Mouse (Mus musculus) heart, postnatal 4 days (tissue): ENCODE results near the gene Sidt1. TPM values are rescaled to one million over a fixed set of nuclear protein-coding genes. Genes with fewer than 3 reads are reported as not detected.

Source experiments
- DNase-seq: peaks from one replicate; pipeline ENCODE4 v3.0.0; 2021
- total RNA-seq, 2 experiments: library from RNA; stranded (reverse); gene quantifications; 2 replicates each; pipeline ENCODE4 v1.2.3; 2021

The Sidt1 gene
- total RNA-seq, 2 experiments from 2014 or later: 0.21 to 0.25 TPM

DNA sequence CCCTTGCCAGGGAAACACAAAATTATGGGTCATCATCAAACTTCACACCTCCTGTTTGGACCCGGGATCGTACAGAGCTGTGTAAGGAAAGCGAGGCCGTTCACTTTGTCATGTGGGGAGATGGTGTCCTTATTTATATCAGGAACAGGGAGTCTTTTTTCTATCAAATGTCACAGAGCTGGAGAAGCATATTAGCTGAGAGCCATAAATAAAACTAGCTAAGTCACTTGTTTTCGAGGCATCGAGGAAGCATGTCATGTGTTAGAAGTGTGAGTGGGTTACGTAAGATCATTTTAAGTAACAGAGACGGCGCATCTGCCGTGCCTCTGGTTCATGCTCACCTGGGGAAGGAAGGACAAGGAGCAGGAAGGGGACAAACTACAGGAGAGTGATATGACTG, 83.0 kb downstream of the Sidt1 start:
- no peak for DNase-seq

DNA sequence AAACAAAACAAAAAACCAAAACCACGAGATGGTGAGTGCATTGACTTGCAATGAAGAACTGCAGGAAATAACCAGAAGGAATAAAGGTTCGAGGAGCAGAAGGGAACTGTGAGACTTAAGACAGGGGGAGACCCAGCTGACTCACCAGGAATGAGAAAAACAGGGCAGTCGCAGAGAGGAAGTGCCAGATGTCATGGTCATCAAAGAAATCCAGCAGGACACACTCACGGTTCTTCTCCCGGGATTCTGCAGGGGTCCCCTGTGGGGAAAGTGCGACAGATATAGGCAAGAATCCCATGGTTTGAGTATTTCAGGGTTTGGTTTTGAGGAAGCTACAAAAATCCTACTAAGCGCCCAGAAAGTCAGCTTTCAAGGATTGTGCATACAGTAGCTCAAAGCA, 89.7 kb downstream of the Sidt1 start:
- no peak for DNase-seq

DNA sequence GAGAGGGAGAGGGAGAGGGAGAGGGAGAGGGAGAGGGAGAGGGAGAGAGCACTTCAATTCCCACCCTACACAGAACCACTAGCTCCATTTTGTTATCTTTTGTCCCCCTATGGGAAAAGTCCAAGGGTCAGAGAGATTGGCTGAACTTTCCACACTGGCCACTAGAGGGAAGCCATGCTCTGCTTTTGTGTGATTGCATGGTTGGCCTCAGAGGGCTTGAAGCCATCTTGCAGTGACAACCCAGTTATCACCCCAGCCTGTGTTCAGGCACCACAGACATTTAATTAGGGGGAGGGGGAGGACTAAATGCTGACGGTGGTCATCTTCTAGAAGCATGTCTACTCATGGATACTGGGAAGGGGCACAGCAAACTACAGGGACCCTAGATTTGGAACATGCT, 90.4 kb downstream of the Sidt1 start:
- peak; percentile 85 for DNase-seq

GRCm38 (mm10) chr16:44240406-44240805, 92.6 kb downstream of the Sidt1 start:
- DNase-seq: no peak

GRCm38 (mm10) chr16:44238835-44239263, 94.1 kb downstream of the Sidt1 start:
- peak; percentile 28 for DNase-seq

GRCm38 (mm10) chr16:44237836-44238235, 95.2 kb downstream of the Sidt1 start:
- DNase-seq: no peak

- DNase-seq: no peak
Observed at GRCm38 (mm10) chr16:44233019-44233418, 100.0 kb downstream of the Sidt1 start.

GRCm38 (mm10) chr16:44226706-44227291, 106.2 kb downstream of the Sidt1 start:
- no peak for DNase-seq

GRCm38 (mm10) chr16:44221463-44221862, 111.5 kb downstream of the Sidt1 start:
- no peak for DNase-seq

DNA sequence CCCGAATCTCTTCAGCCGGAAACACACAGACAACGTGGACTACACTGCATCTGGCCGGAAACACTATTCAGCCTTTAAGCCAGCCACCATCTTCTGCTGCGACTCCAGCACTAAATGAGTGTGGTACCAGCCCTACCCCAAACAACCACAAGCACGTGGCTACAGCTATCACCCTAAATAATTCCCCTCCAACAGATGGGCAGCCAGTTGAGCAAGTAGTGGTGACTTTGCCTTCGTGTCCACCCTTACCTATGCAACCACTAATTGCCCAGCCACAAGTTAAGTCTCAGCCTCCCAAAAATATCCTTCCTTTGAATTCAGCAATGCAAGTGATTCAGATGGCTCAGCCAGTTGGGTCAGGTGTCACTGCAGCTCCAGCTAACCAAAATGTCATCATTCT, 116.6 kb downstream of the Sidt1 start:
- DNase-seq: no peak

DNA sequence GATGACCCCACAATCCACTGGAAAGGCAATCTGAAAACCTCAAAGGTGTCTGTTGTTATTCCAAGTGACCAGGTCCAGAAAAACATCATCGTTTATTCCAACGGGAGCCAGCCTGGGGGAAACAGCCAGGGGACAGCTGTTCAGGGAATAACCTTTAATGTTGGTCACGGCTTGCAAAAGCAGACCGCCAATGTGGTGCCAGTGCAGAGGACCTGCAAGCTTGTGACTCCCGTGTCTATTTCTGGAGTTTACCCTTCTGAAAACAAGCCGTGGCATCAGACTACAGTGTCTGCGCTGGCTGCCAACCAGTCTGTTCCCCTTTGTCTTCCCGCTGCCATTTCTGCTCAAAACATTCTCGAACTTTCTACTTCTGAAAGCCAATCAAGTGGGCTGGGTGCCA, 117.5 kb downstream of the Sidt1 start:
- DNase-seq: peak; percentile 62

GRCm38 (mm10) chr16:44212703-44213102, 120.3 kb downstream of the Sidt1 start:
- no peak for DNase-seq

DNA sequence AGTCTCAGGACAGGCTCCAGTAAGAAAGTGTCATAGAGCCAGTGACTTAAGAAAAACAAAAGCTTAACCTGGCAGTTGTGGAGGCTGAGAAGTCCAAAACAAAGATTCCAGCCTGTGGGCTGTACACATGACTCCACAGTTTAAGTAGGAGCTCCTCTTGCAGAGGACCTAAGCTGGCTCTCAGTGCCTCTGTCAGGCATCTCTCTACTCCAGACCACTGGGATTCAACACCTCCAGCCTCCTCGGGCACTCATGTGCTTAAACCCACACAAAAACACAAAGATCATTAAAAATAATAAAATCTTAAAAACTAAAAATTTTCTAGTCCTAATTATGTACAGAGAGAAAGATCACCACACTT, 122.0 kb downstream of the Sidt1 start:
- no peak for DNase-seq

DNA sequence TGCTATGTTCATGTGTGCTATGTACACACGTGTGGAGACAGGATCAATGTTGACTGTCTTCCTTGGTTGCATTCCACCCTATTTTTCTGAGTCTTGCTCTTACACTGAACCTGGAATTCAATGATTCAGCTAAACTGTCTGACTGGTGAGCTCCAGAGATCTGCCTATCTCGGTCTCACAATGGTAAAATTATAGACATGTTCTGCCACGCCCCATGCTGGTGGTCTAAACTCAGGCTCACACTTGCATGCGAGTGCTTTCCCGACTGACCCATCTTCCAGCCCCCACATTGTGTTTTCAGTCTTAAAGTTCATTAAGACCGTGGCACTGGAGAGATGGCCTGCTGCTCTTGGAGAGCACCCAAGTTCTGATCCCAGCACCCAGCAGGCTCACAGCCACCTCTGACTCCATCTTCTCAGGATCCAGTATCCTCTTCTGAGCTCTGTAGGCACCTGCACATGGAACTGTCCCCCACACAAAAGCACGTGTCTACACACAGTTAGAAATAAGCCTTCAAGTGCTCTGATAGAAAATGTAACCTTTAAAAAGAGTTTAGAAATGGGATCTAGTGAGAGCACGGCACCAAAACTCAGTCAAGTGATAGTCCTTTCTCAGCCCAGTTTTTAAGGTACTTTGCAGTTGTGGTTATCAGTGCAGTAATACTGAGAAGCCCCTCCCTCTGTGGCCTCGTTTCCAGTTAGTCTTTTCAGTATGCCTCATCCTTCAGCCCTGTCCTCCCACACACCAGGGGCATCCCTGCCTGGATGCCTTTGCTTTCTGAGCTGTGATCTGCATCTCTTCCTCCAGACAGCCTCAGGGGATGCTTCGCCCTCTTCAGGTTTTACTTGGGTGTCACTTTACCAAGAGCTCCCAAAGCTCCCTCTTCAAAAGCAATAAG, 122.6 kb downstream of the Sidt1 start:
- DNase-seq: no peak

- no peak for DNase-seq
Observed at GRCm38 (mm10) chr16:44205973-44206372, 127.0 kb downstream of the Sidt1 start.

DNA sequence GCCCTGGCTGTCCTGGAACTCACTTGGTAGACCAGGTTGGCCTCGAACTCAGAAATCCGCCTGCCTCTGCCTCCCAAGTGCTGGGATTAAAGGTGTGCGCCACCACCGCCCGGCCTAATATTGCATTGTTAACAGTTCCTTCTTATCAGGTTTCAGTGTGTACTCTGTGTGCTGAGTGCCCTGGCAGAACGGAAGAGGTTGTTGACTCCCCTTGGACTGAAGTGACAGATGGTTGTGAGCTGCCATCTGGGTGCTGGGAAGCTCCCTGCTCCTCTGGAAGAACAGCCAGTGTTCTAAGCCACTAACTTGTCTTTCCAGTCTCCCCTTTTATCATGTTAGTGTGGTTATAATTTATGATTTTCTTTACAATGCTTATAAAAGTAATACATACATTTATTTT, 128.7 kb downstream of the Sidt1 start:
- no peak for DNase-seq

DNA sequence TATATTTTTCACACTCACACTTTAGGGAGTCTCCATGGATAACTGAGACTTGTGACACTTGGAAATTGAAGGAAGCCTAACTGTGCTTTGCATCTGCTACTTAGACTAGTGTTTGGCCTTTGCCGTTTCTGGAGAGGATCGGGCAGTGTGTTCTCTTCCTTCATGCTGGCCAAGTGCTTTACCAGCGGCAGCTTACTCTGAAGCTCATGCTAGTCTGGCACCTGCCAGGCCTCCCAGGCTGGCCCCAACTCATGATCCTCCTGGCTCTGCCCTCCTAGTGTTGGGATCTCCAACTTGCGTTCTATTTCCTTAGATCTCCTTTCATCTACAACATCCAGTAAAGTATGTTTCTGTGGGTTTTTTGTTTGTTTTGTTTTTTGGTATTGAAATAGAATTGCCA, 132.8 kb downstream of the Sidt1 start:
- no peak for DNase-seq

DNA sequence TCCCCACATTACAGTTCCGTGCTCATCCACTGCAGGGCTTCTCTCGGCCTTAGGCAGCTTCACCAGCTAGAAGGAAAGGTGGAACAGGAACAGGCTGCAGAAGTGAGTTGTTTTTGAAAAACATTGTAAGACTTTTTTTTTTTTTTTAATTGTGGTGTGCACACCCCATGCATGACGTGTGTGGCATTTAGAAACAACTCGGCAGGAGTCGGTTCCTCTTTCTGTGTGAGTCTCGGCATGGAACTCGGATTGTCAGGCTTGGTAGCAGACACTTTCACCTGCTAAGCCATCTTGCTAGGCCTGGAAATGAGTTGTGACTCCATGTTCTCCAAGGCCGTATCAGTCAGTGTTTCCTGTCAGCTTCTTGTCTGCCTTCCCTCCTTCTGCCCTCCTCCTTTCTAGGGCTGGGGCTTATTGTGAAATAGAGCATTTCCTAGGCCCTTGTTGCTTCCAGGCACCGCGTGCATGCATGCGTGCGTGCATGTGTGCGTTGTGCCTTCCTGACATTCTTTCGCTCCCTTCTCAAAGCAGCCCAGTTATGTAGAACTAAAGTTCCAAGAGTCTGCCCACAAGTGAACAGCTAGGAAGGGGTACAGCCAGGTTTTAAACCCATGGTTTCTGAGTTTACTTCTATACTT, 133.8 kb downstream of the Sidt1 start:
- no peak for DNase-seq

DNA sequence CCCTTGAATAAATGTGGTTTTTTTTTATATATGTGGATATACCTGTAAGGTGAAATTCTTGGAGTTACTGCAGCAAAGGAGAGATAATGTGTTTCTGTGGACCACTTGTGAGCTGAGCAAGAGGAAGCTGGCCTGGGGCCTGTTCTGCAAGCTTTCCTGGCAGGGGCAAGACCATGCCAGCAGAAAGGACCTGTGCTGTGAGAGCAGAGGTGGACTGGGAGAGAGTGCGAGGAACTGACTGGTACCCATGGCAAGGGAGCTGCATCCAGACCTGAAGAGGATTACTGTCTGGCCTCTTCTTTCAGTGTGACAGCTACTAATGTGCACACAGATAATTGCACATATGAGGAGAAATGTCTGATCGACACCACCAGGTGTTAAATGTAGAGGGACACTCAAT, 142.0 kb downstream of the Sidt1 start:
- DNase-seq: no peak
